Mouse (Mus musculus) MEL (cell line): ENCODE data around the gene Cpn2. TPM values are rescaled to one million over a fixed set of nuclear protein-coding genes. Genes with fewer than 3 reads are reported as not detected.

Source experiments
- DNase-seq: peaks from one replicate; pipeline ENCODE4 v3.0.0; 2011; ENCODE audit warnings: low read depth, low spot score
- H3K27ac ChIP-seq: 2 replicates; pipeline ENCODE4 v1.5.1; 2012; ENCODE audit warnings: low read depth, mild to moderate bottlenecking, control low read depth, low read length, moderate library complexity; ENCODE audit not compliant: control insufficient read depth
- H3K27me3 ChIP-seq, 2 experiments: fragments of 150-350 bp in 1 of 2; sonication (generic) in 1 of 2; 2 replicates each; pipeline ENCODE4 v1.6.1; 2012; ENCODE audit warnings: low read length in 2 of 2, mild to moderate bottlenecking in 2 of 2, improper control_type of control experiment in 1 of 2, moderate library complexity in 1 of 2; ENCODE audit not compliant: insufficient read depth in 2 of 2, control insufficient read depth in 1 of 2
- H3K36me3 ChIP-seq, 2 experiments: 2 replicates each; pipeline ENCODE4 v1.6.1; 2012 to 2014; ENCODE audit warnings: low read length in 2 of 2, improper control_type of control experiment in 1 of 2, inconsistent platforms in 1 of 2, mild to moderate bottlenecking in 1 of 2; ENCODE audit not compliant: insufficient read depth in 2 of 2, control insufficient read depth in 1 of 2
- H3K4me1 ChIP-seq, 2 experiments: fragments of 150-350 bp in 1 of 2; sonication (generic) in 1 of 2; 2 replicates each; pipeline ENCODE4 v1.6.1; 2012; ENCODE audit warnings: low read length in 2 of 2, improper control_type of control experiment in 1 of 2, mild to moderate bottlenecking in 1 of 2; ENCODE audit not compliant: insufficient read depth in 2 of 2, control insufficient read depth in 1 of 2
- H3K4me3 ChIP-seq, 2 experiments: fragments of 150-350 bp in 1 of 2; sonication (generic) in 1 of 2; 2 replicates each; pipeline ENCODE4 v1.5.1; 2012; ENCODE audit warnings: low read depth in 2 of 2, low read length in 2 of 2, mild to moderate bottlenecking in 2 of 2, moderate library complexity in 2 of 2, control low read depth in 1 of 2, improper control_type of control experiment in 1 of 2; ENCODE audit not compliant: control insufficient read depth in 1 of 2, insufficient read depth in 1 of 2
- H3K79me2 ChIP-seq: 2 replicates; pipeline ENCODE4 v1.6.1; 2012; ENCODE audit warnings: mild to moderate bottlenecking, low read length, moderate library complexity; ENCODE audit not compliant: control insufficient read depth, poor library complexity, insufficient read depth
- H3K9ac ChIP-seq: 2 replicates; pipeline ENCODE4 v1.6.1; 2012; ENCODE audit warnings: low read depth, mild to moderate bottlenecking, control low read depth, low read length, moderate library complexity; ENCODE audit not compliant: control insufficient read depth, poor library complexity, severe bottlenecking
- H3K9me3 ChIP-seq: fragments of 150-350 bp; sonication (generic); replicated peaks from 2 replicates; pipeline ENCODE4 v1.6.1; 2012; ENCODE audit warnings: mild to moderate bottlenecking, low read length, improper control_type of control experiment, moderate library complexity; ENCODE audit not compliant: insufficient read depth
- CHD2 ChIP-seq: IDR thresholded peaks from 2 replicates; pipeline ENCODE4 v1.6.1; 2011; ENCODE audit warnings: low read length, improper control_type of control experiment
- CTCF ChIP-seq, 3 experiments: IDR thresholded peaks in 2 of 3; conservative IDR thresholded peaks in 1 of 3; 2 replicates each; pipeline ENCODE4 v1.5.1; 2011 to 2012; ENCODE audit warnings: low read length in 3 of 3, low read depth in 2 of 3, mild to moderate bottlenecking in 2 of 3, improper control_type of control experiment in 1 of 3, inconsistent platforms in 1 of 3, mixed read lengths in 1 of 3, moderate library complexity in 1 of 3; ENCODE audit not compliant: control insufficient read depth in 1 of 3, insufficient read depth in 1 of 3, poor library complexity in 1 of 3, severe bottlenecking in 1 of 3
- ELF1 ChIP-seq: IDR thresholded peaks from 2 replicates; pipeline ENCODE4 v1.6.1; 2014; ENCODE audit warnings: low read depth, mild to moderate bottlenecking, inconsistent platforms, low read length, improper control_type of control experiment, moderate library complexity
- ETS1 ChIP-seq: IDR thresholded peaks from 2 replicates; pipeline ENCODE4 v1.6.1; 2012; ENCODE audit warnings: low read depth, mild to moderate bottlenecking, inconsistent platforms, low read length, improper control_type of control experiment, moderate library complexity
- GABPA ChIP-seq: IDR thresholded peaks from 2 replicates; pipeline ENCODE4 v1.6.1; 2012; ENCODE audit warnings: low read depth, mild to moderate bottlenecking, inconsistent platforms, low read length, improper control_type of control experiment, moderate library complexity
- GATA1 ChIP-seq: IDR thresholded peaks from 2 replicates; pipeline ENCODE4 v1.6.1; 2011; ENCODE audit warnings: low read depth, low read length, improper control_type of control experiment
- HCFC1 ChIP-seq: IDR thresholded peaks from 2 replicates; pipeline ENCODE4 v1.6.1; 2012; ENCODE audit warnings: low read depth, mild to moderate bottlenecking, inconsistent platforms, low read length, improper control_type of control experiment, moderate library complexity
- JUND ChIP-seq: IDR thresholded peaks from 2 replicates; pipeline ENCODE4 v1.6.1; 2011; ENCODE audit warnings: low read depth, mild to moderate bottlenecking, improper control_type of control experiment, low read length
- KAT2A ChIP-seq: conservative IDR thresholded peaks from 2 replicates; pipeline ENCODE4 v1.6.1; 2012; ENCODE audit warnings: low read depth, low read length, improper control_type of control experiment, inconsistent platforms
- MAX ChIP-seq: IDR thresholded peaks from 2 replicates; pipeline ENCODE4 v1.6.1; 2011; ENCODE audit warnings: low read length, improper control_type of control experiment
- MEF2A ChIP-seq: IDR thresholded peaks from 2 replicates; pipeline ENCODE4 v1.6.1; 2014; ENCODE audit warnings: low read depth, mild to moderate bottlenecking, inconsistent platforms, low read length, improper control_type of control experiment; ENCODE audit not compliant: poor library complexity, insufficient replicate concordance, severe bottlenecking; ENCODE audit errors: extremely low read depth
- NRF1 ChIP-seq: IDR thresholded peaks from 2 replicates; pipeline ENCODE4 v1.6.1; 2014; ENCODE audit warnings: low read depth, mild to moderate bottlenecking, inconsistent platforms, low read length, improper control_type of control experiment, moderate library complexity; ENCODE audit not compliant: poor library complexity, insufficient read depth, severe bottlenecking
- POLR2A ChIP-seq, 2 experiments: IDR thresholded peaks; 2 replicates each; pipeline ENCODE4 v1.6.1; 2011 to 2012; ENCODE audit warnings: low read length in 2 of 2, mild to moderate bottlenecking in 2 of 2, control low read depth in 1 of 2, improper control_type of control experiment in 1 of 2, low read depth in 1 of 2, moderate library complexity in 1 of 2; ENCODE audit not compliant: control insufficient read depth in 1 of 2, insufficient read depth in 1 of 2, poor library complexity in 1 of 2
- POLR2AphosphoS2 ChIP-seq: IDR thresholded peaks from 2 replicates; pipeline ENCODE4 v1.6.1; 2011; ENCODE audit warnings: low read length, improper control_type of control experiment
- POLR2AphosphoS5 ChIP-seq: IDR thresholded peaks from 2 replicates; pipeline ENCODE4 v1.6.1; 2012; ENCODE audit warnings: low read depth, borderline replicate concordance, mild to moderate bottlenecking, inconsistent platforms, low read length, moderate library complexity, mixed read lengths
- RAD21 ChIP-seq: IDR thresholded peaks from 2 replicates; pipeline ENCODE4 v1.6.1; 2011; ENCODE audit warnings: mild to moderate bottlenecking, low read depth, low read length, improper control_type of control experiment
- RCOR1 ChIP-seq: IDR thresholded peaks from 2 replicates; pipeline ENCODE4 v1.6.1; 2012; ENCODE audit warnings: low read depth, mild to moderate bottlenecking, inconsistent platforms, low read length, improper control_type of control experiment
- SIN3A ChIP-seq: IDR thresholded peaks from 2 replicates; pipeline ENCODE4 v1.6.1; 2012; ENCODE audit warnings: low read length, improper control_type of control experiment, inconsistent platforms
- SMC3 ChIP-seq: IDR thresholded peaks from 2 replicates; pipeline ENCODE4 v1.6.1; 2011; ENCODE audit warnings: low read depth, low read length, improper control_type of control experiment
- TAL1 ChIP-seq: IDR thresholded peaks from 2 replicates; pipeline ENCODE4 v1.6.1; 2012; ENCODE audit warnings: mild to moderate bottlenecking, inconsistent platforms, low read length, moderate library complexity, mixed read lengths
- USF1 ChIP-seq: IDR thresholded peaks from 2 replicates; pipeline ENCODE4 v1.6.1; 2014; ENCODE audit warnings: low read depth, mild to moderate bottlenecking, inconsistent platforms, low read length, improper control_type of control experiment, moderate library complexity
- ZC3H11A ChIP-seq: IDR thresholded peaks from 2 replicates; pipeline ENCODE4 v1.6.1; 2012; ENCODE audit warnings: low read depth, mild to moderate bottlenecking, inconsistent platforms, low read length, improper control_type of control experiment
- ZKSCAN1 ChIP-seq: IDR thresholded peaks from 2 replicates; pipeline ENCODE4 v1.6.1; 2012; ENCODE audit warnings: low read depth, mild to moderate bottlenecking, inconsistent platforms, low read length, improper control_type of control experiment, moderate library complexity
- ZMIZ1 ChIP-seq: IDR thresholded peaks from 2 replicates; pipeline ENCODE4 v1.6.1; 2012; ENCODE audit warnings: low read depth, mild to moderate bottlenecking, inconsistent platforms, low read length, improper control_type of control experiment, moderate library complexity
- ZNF384 ChIP-seq: IDR thresholded peaks from 2 replicates; pipeline ENCODE4 v1.6.1; 2012; ENCODE audit warnings: low read depth, mild to moderate bottlenecking, inconsistent platforms, low read length, improper control_type of control experiment
- polyA plus RNA-seq, 2 experiments: library from polyadenylated mRNA; stranded (reverse) in 1 of 2; unstranded in 1 of 2; fragments of >175 nt in 1 of 2; fragments of >200 nt in 1 of 2; gene quantifications; 2 replicates each; pipeline versions ENCODE4 v1.2.1 to v1.2.4; 2012; ENCODE audit warnings: low replicate concordance in 2 of 2, low read depth in 1 of 2; ENCODE audit not compliant: insufficient read length in 2 of 2, insufficient read depth in 1 of 2, missing spikeins in 1 of 2
- total RNA-seq: library from RNA; depleted of rRNA; stranded (reverse); fragments of 300-350 nt; gene quantifications from 2 replicates; pipeline ENCODE4 v1.2.3, GENCODE M21; 2012

Cpn2 gene
- total and polyA plus RNA-seq, 3 experiments, result not detected

DNA sequence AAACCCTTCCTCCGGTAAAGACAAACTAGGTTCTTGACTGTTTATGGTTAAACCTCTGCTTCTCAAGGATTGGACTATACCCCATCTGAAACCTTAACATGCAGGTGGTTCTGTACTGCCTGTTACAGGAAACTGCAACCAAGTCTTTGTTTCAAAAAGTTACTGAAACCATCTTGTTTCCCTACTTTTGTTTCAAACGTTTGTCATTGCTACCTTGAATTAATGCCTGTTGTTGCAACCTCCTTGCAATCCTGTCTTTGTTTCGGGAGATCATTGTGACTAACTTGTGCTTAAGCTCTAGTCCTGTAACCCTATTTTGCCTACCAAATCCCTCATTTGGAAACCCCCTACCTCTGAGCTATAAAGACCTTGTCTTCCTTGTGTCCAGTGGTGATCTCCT is 55.3 kb downstream of the Cpn2 start:
- no peaks in the 10 kb centered on the region for H3K4me1 ChIP-seq
- DNase-seq, result no peak
- no peaks in the 10 kb centered on the region for H3K9me3 ChIP-seq
- no peaks in the 10 kb centered on the region for H3K36me3 ChIP-seq
- no peak overlapping the region for H3K27ac ChIP-seq
- H3K79me2 ChIP-seq, result no peaks in the 10 kb centered on the region
- H3K4me3 ChIP-seq, result no peak overlapping the region
- no peak overlapping the region for H3K9ac ChIP-seq
- TF ChIP-seq CTCF (IDR thresholded peaks at IDR 0.05 in 2 of 3, conservative IDR thresholded peaks at IDR 0.05 in 1 of 3; ENCODE audit: control insufficient read depth in 1 of 3, insufficient read depth in 1 of 3, low read depth in 2 of 3, low read length in 3 of 3, poor library complexity in 1 of 3, severe bottlenecking in 1 of 3) (no peak), GATA1 (no peak), KAT2A (no peak), CHD2 (no peak), ETS1 (no peak), RAD21 (no peak), JUND (no peak), NRF1 (no peak), MAX (no peak)
- peaks cover 15 to 19% of the 10 kb centered on the region in 2 experiments for H3K27me3 ChIP-seq

GRCm38 (mm10) chr16:30209264-30209663 is 58.0 kb downstream of the Cpn2 start:
- Histone ChIP-seq H3K9me3 (no peaks in the 10 kb centered on the region), H3K36me3 (no peaks in the 10 kb centered on the region), H3K9ac (no peak overlapping the region), H3K4me3 (no peak overlapping the region), H3K4me1 (no peaks in the 10 kb centered on the region), H3K79me2 (no peaks in the 10 kb centered on the region), H3K27me3 (peaks cover 5 to 7% of the 10 kb centered on the region in 2 experiments), H3K27ac (no peak overlapping the region)
- peak; percentile 32 for DNase-seq
- TF ChIP-seq RAD21 (peak; percentile 83), SMC3 (peak; percentile 70), USF1 (no peak), ZC3H11A (peak; percentile 74), CTCF (IDR thresholded peaks at IDR 0.05 in 2 of 3, conservative IDR thresholded peaks at IDR 0.05 in 1 of 3; ENCODE audit: control insufficient read depth in 1 of 3, insufficient read depth in 1 of 3, low read depth in 2 of 3, low read length in 3 of 3, poor library complexity in 1 of 3, severe bottlenecking in 1 of 3) (peak; percentile 52 to 74 (median 69)), HCFC1 (no peak)

DNA sequence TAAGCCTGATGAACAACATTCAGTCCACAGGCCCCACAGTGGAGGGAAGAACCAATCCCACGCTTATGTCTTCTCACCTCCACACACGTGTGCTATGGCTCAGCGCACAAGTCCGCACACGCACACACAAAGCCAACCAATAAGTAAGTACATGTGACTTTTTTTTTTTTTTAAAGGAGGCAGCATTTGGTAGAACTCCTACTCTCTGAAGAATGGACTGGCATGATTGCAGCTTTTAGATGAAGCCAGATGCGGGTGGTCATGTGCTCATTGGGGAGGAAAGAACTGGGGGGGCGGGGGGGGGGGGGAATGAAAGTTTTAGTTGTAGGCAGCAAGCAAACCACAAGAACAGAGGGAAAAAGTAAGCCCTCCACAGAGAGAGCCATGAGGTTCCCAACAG is 59.3 kb downstream of the Cpn2 start:
- no peak overlapping the region for H3K27ac ChIP-seq
- no peaks in the 10 kb centered on the region for H3K9me3 ChIP-seq
- H3K27me3 ChIP-seq, result peaks cover 6 to 7% of the 10 kb centered on the region in 2 experiments
- H3K9ac ChIP-seq, result no peak overlapping the region
- no peak overlapping the region for H3K4me3 ChIP-seq
- no peak for TF ChIP-seq ZC3H11A
- TF ChIP-seq POLR2AphosphoS2, result no peak
- no peak for TF ChIP-seq ZKSCAN1
- TF ChIP-seq POLR2AphosphoS5, result no peak
- no peak for TF ChIP-seq KAT2A
- no peak for TF ChIP-seq POLR2A (IDR thresholded peaks at IDR 0.05; ENCODE audit: control insufficient read depth in 1 of 2, insufficient read depth in 1 of 2, low read depth in 1 of 2, low read length in 2 of 2, poor library complexity in 1 of 2)
- TF ChIP-seq ETS1, result no peak
- TF ChIP-seq RCOR1, result no peak
- TF ChIP-seq SIN3A, result no peak
- no peak for TF ChIP-seq TAL1
- TF ChIP-seq ZMIZ1, result no peak
- TF ChIP-seq HCFC1, result no peak
- TF ChIP-seq ELF1, result no peak
- TF ChIP-seq NRF1, result no peak
- TF ChIP-seq MEF2A, result no peak
- TF ChIP-seq GABPA, result no peak
- TF ChIP-seq CTCF (IDR thresholded peaks at IDR 0.05 in 2 of 3, conservative IDR thresholded peaks at IDR 0.05 in 1 of 3; ENCODE audit: control insufficient read depth in 1 of 3, insufficient read depth in 1 of 3, low read depth in 2 of 3, low read length in 3 of 3, poor library complexity in 1 of 3, severe bottlenecking in 1 of 3), result no peak
- no peak for TF ChIP-seq ZNF384
- TF ChIP-seq, all 39 proteins: peak for 0
- Histone ChIP-seq H3K36me3 (no peaks in the 10 kb centered on the region), H3K4me1 (no peaks in the 10 kb centered on the region), H3K79me2 (no peaks in the 10 kb centered on the region)
- DNase-seq, result no peak
